Mouse (Mus musculus): ENCODE measurements around the gene Ndufa7. TPM values are rescaled to one million over a fixed set of nuclear protein-coding genes. Genes with fewer than 3 reads are reported as not detected.

Gene Ndufa7
- polyA plus RNA-seq, 1 experiment from 2014 or later, result 497 TPM

DNA sequence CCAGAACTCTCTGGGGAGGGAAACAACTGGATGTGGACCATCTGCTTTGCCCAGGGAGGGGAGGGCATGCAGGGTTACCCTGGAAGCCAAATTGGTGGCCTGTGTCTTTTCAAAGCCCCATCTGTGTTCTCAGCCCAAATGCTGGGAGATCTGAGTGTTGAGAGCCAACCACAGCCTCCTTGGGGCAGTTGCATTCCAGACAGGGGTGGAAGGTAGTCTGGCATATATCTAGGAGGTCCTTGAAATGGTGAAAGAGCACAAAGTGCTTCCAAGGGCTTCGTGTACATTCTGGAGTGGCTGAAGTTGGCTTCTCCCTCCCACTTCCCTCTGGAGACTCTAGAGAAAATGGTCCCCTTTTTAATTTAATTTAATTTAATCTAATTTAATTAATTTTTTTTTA is 19.6 kb upstream of the Ndufa7 start:
- 56% methylated on average over 1 of the region's 1 CpGs for WGBS
- no peak overlapping the region for H3K4me2 ChIP-seq (ENCODE audit: low read length)
- DNase-seq (no peak), ATAC-seq (ENCODE audit: low FRiP score, low TSS enrichment) (no peak)
- no peaks in the 10 kb centered on the region for H3K36me3 ChIP-seq (ENCODE audit: control insufficient read depth, insufficient read depth, low read length)
- H3K9me3 ChIP-seq (ENCODE audit: control insufficient read depth, low read length), result no peaks in the 10 kb centered on the region
- no peaks in the 10 kb centered on the region for H3K4me1 ChIP-seq (ENCODE audit: control insufficient read depth, insufficient read depth, low read length)
- no peak overlapping the region for H3K4me3 ChIP-seq (replicated peaks; ENCODE audit: low read depth, low read length)
- H3K27ac ChIP-seq (replicated peaks; ENCODE audit: low read depth, low read length), result no peak overlapping the region
- H3K9ac ChIP-seq (replicated peaks; ENCODE audit: low read length), result no peak overlapping the region
- no peaks in the 10 kb centered on the region for H3K27me3 ChIP-seq (ENCODE audit: control insufficient read depth, insufficient read depth, low read length)

DNA sequence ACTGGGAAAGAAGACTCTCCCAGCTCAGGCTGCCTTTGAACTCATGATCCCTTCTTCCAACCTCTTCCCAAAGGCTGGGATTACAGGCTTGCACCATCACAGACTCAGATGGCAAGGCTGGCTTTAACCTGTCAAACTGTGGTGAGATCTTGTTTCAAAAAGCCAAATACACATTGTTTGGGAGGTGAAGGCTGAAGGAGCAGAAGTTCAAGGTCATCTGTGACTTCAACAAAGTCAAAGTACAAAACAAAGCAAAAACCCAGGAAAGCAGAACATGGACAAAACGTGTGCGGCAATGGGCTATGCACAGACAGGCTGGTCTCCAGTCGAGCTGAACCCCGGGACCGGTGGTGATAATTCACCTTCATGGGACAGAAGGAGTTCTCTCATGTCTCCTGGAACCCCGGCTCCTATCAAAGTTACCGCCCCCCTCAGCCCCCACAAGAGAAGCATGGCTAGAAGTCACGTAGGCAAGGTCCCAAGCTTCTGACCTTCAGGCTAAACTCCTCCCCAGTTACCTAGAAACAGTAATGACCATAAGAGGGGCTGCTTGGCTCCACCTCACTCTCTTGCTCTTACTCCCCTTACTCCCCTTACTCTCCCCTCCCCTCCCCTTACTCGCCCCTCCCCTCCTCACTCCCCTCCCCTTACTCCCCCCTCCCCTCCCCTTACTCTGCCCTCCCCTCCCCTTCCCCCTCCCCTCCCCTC is 17.0 kb upstream of the Ndufa7 start:
- Histone ChIP-seq H3K27ac (replicated peaks; ENCODE audit: low read depth, low read length) (no peak overlapping the region), H3K27me3 (ENCODE audit: control insufficient read depth, insufficient read depth, low read length) (no peaks in the 10 kb centered on the region), H3K9me3 (ENCODE audit: control insufficient read depth, low read length) (no peaks in the 10 kb centered on the region), H3K9ac (replicated peaks; ENCODE audit: low read length) (no peak overlapping the region), H3K4me3 (replicated peaks; ENCODE audit: low read depth, low read length) (no peak overlapping the region), H3K4me2 (ENCODE audit: low read length) (no peak overlapping the region), H3K4me1 (ENCODE audit: control insufficient read depth, insufficient read depth, low read length) (no peaks in the 10 kb centered on the region), H3K36me3 (ENCODE audit: control insufficient read depth, insufficient read depth, low read length) (no peaks in the 10 kb centered on the region)
- WGBS, result 71% methylated on average over 8 of the region's 9 CpGs
- DNase-seq (no peak), ATAC-seq (ENCODE audit: low FRiP score, low TSS enrichment) (no peak)

DNA sequence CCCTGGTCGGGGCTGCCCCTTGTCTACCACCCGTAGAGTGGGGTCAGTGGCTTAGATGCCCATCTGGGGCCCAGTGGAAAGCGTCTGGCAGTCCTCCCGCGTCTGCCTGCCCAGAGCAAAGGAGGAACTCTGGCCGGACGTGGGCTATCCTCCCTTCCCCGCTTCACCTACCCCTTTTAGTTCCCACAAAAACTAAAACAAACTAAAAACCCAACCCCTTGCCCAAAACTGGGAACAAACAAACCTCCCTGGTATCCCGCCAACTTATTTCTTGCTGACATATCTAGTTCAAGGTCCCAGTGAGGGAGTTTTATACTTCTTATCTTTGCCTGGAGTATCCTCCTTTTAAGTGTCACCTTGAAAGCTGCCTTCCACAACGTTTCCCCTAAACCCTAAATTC is 16.2 kb upstream of the Ndufa7 start:
- DNase-seq (no peak), ATAC-seq (ENCODE audit: low FRiP score, low TSS enrichment) (no peak)
- Histone ChIP-seq H3K9me3 (ENCODE audit: control insufficient read depth, low read length) (no peaks in the 10 kb centered on the region), H3K4me2 (ENCODE audit: low read length) (no peak overlapping the region), H3K36me3 (ENCODE audit: control insufficient read depth, insufficient read depth, low read length) (no peaks in the 10 kb centered on the region), H3K9ac (replicated peaks; ENCODE audit: low read length) (no peak overlapping the region), H3K27ac (replicated peaks; ENCODE audit: low read depth, low read length) (no peak overlapping the region), H3K4me3 (replicated peaks; ENCODE audit: low read depth, low read length) (no peak overlapping the region), H3K27me3 (ENCODE audit: control insufficient read depth, insufficient read depth, low read length) (no peaks in the 10 kb centered on the region), H3K4me1 (ENCODE audit: control insufficient read depth, insufficient read depth, low read length) (no peaks in the 10 kb centered on the region)
- WGBS, result 39% methylated on average over 10 of the region's 10 CpGs

GRCm38 (mm10) chr17:33810334-33811141 is 13.8 kb upstream of the Ndufa7 start, which contains the start of gene Kank3:
TSS of gene Kank3 (plus strand) at chr17:33810519.
- Histone ChIP-seq H3K27ac (replicated peaks; ENCODE audit: low read depth, low read length) (no peak within 1 kb of the TSS), H3K36me3 (ENCODE audit: control insufficient read depth, insufficient read depth, low read length) (no peaks in the 10 kb centered on the region)
- WGBS, result under 1% methylated on average over 36 of the region's 36 CpGs

DNA sequence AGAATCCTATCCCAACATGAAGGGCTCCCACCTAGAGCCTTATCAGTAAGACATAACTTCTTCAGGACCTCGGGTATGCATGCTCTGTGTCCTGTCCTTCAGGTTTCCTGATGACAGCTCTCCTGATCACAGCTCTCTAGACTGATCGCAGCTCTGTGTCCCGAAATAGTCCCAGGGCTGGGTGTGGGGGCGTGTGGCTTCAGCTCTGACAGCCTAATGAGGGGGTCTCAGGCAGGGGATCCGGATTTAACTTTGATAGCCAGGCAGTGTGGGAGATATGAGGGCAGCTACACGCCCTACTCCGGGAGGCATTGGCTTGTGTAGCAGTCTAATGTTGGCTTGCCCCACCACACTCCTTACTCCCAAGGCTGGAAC is 13.2 kb upstream of the Ndufa7 start:
- WGBS, result 34% methylated on average over 7 of the region's 7 CpGs
- no peaks in the 10 kb centered on the region for H3K27me3 ChIP-seq (ENCODE audit: control insufficient read depth, insufficient read depth, low read length)
- DNase-seq (no peak), ATAC-seq (ENCODE audit: low FRiP score, low TSS enrichment) (no peak)
- H3K36me3 ChIP-seq (ENCODE audit: control insufficient read depth, insufficient read depth, low read length), result no peaks in the 10 kb centered on the region
- peak overlapping the region; percentile 48; the same call in 1 of the 2 replicates for H3K9ac ChIP-seq (replicated peaks; ENCODE audit: low read length)
- no peaks in the 10 kb centered on the region for H3K4me1 ChIP-seq (ENCODE audit: control insufficient read depth, insufficient read depth, low read length)
- H3K4me2 ChIP-seq (ENCODE audit: low read length), result peak overlapping the region; percentile 75
- peak overlapping the region; percentile 47; the same call in 1 of the 2 replicates for H3K4me3 ChIP-seq (replicated peaks; ENCODE audit: low read depth, low read length)
- H3K9me3 ChIP-seq (ENCODE audit: control insufficient read depth, low read length), result no peaks in the 10 kb centered on the region
- H3K27ac ChIP-seq (replicated peaks; ENCODE audit: low read depth, low read length), result no peak overlapping the region

More at GRCm38 (mm10) chr17:33810334-33811141, 13.8 kb upstream of the Ndufa7 start, which contains the start of gene Kank3:
- H3K27me3 ChIP-seq (ENCODE audit: control insufficient read depth, insufficient read depth, low read length), result no peaks in the 10 kb centered on the region
- H3K4me1 ChIP-seq (ENCODE audit: control insufficient read depth, insufficient read depth, low read length), result no peaks in the 10 kb centered on the region
- H3K9ac ChIP-seq (replicated peaks; ENCODE audit: low read length), result peak within 1 kb of the TSS; percentile 48
- peak within 1 kb of the TSS; percentile 47 for H3K4me3 ChIP-seq (replicated peaks; ENCODE audit: low read depth, low read length)
- no peaks in the 10 kb centered on the region for H3K9me3 ChIP-seq (ENCODE audit: control insufficient read depth, low read length)
- peak; percentile 97 for DNase-seq
- H3K4me2 ChIP-seq (ENCODE audit: low read length), result peak within 1 kb of the TSS; percentile 75
- peak; percentile 98 for ATAC-seq (ENCODE audit: low FRiP score, low TSS enrichment)

GRCm38 (mm10) chr17:33812475-33812874 is 11.9 kb upstream of the Ndufa7 start:
- DNase-seq (no peak), ATAC-seq (ENCODE audit: low FRiP score, low TSS enrichment) (no peak)
- no peak overlapping the region for H3K9ac ChIP-seq (replicated peaks; ENCODE audit: low read length)
- no peaks in the 10 kb centered on the region for H3K27me3 ChIP-seq (ENCODE audit: control insufficient read depth, insufficient read depth, low read length)
- no peak overlapping the region for H3K27ac ChIP-seq (replicated peaks; ENCODE audit: low read depth, low read length)
- H3K4me1 ChIP-seq (ENCODE audit: control insufficient read depth, insufficient read depth, low read length), result 0 out of 2 replicates have a peak, but pooled peaks cover 5% of the 10 kb centered on the region
- no peak overlapping the region for H3K4me3 ChIP-seq (replicated peaks; ENCODE audit: low read depth, low read length)
- H3K4me2 ChIP-seq (ENCODE audit: low read length), result no peak overlapping the region
- H3K36me3 ChIP-seq (ENCODE audit: control insufficient read depth, insufficient read depth, low read length), result no peaks in the 10 kb centered on the region
- no peaks in the 10 kb centered on the region for H3K9me3 ChIP-seq (ENCODE audit: control insufficient read depth, low read length)
- WGBS, result 76% methylated on average over 3 of the region's 3 CpGs

GRCm38 (mm10) chr17:33812990-33813389 is 11.4 kb upstream of the Ndufa7 start:
- Histone ChIP-seq H3K36me3 (ENCODE audit: control insufficient read depth, insufficient read depth, low read length) (no peaks in the 10 kb centered on the region), H3K4me3 (replicated peaks; ENCODE audit: low read depth, low read length) (no peak overlapping the region), H3K9ac (replicated peaks; ENCODE audit: low read length) (no peak overlapping the region), H3K27me3 (ENCODE audit: control insufficient read depth, insufficient read depth, low read length) (no peaks in the 10 kb centered on the region), H3K4me1 (ENCODE audit: control insufficient read depth, insufficient read depth, low read length) (peaks cover 6% of the 10 kb centered on the region), H3K27ac (replicated peaks; ENCODE audit: low read depth, low read length) (no peak overlapping the region), H3K9me3 (ENCODE audit: control insufficient read depth, low read length) (no peaks in the 10 kb centered on the region), H3K4me2 (ENCODE audit: low read length) (no peak overlapping the region)
- 79% methylated on average over 4 of the region's 4 CpGs for WGBS
- DNase-seq (no peak), ATAC-seq (ENCODE audit: low FRiP score, low TSS enrichment) (no peak)

- 94% methylated on average over 6 of the region's 6 CpGs for WGBS
- no peak overlapping the region for H3K9ac ChIP-seq (replicated peaks; ENCODE audit: low read length)
- H3K4me1 ChIP-seq (ENCODE audit: control insufficient read depth, insufficient read depth, low read length), result peaks cover 12% of the 10 kb centered on the region
- no peak overlapping the region for H3K27ac ChIP-seq (replicated peaks; ENCODE audit: low read depth, low read length)
- no peak overlapping the region for H3K4me3 ChIP-seq (replicated peaks; ENCODE audit: low read depth, low read length)
- ATAC-seq (ENCODE audit: low FRiP score, low TSS enrichment) (no peak), DNase-seq (no peak)
- no peak overlapping the region for H3K4me2 ChIP-seq (ENCODE audit: low read length)
- peaks cover 19% of the 10 kb centered on the region for H3K36me3 ChIP-seq (ENCODE audit: control insufficient read depth, insufficient read depth, low read length)
- no peaks in the 10 kb centered on the region for H3K9me3 ChIP-seq (ENCODE audit: control insufficient read depth, low read length)
- H3K27me3 ChIP-seq (ENCODE audit: control insufficient read depth, insufficient read depth, low read length), result no peaks in the 10 kb centered on the region
Measured at GRCm38 (mm10) chr17:33815399-33815798, 9.0 kb upstream of the Ndufa7 start.
